Mouse (Mus musculus): ENCODE results near the gene Slc25a10. TPM values are rescaled to one million over a fixed set of nuclear protein-coding genes. Genes with fewer than 3 reads are reported as not detected.
A peak's percentile ranks its signal among the peaks of the same experiment; 100 is the strongest.
"Not testable (repeated sequence)": the region's sequence is repeated elsewhere in the genome, so short reads cannot be mapped to it uniquely, and the experiment has no call there.

The Slc25a10 gene
- total RNA-seq, 1 experiment from 2014 or later: 6.6 TPM

DNA sequence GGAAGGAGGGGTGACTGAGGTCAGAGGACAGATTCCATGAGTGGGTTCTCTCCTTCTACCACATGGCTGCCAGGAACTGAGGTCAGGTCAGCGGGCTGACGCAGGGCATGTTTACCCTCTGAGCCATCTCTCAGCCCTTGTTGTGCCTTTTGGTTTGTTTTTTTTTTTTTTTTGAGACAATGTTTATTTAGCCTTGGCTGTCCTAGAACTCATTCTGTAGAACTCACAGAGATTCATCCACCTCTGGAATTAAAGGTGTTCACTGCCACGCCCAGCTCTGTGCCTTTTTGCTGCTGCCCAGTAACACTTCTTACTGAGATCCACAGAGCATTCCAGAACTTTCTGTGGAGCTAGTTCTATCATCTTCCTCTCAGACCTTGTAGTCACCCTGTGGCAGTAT lies 14.0 kb downstream of the Slc25a10 start:
- ATAC-seq (replicated peaks; ENCODE audit: insufficient number of reproducible peaks, low FRiP score, low TSS enrichment, poor library complexity, severe bottlenecking): no peak

DNA sequence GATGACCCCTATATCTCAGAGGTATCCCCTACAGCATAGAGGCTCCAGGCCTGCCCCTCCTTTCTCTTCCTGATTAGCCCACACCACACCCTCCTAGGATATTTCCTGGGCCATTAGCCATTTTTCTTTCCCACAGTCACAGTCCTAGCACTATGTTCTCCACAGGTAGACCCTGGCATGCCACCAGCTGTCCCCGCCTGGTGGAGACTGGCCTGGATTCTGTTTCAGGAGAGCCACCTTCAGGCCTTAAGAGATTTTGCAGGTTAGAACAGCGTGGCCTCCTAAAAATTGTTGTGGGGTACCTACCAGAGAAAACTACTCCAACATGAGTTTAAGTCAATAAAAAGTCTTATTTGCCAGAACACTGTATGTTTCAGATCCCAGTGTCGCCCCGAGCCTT lies 15.3 kb downstream of the Slc25a10 start:
- no peak for ATAC-seq (replicated peaks; ENCODE audit: insufficient number of reproducible peaks, low FRiP score, low TSS enrichment, poor library complexity, severe bottlenecking)

DNA sequence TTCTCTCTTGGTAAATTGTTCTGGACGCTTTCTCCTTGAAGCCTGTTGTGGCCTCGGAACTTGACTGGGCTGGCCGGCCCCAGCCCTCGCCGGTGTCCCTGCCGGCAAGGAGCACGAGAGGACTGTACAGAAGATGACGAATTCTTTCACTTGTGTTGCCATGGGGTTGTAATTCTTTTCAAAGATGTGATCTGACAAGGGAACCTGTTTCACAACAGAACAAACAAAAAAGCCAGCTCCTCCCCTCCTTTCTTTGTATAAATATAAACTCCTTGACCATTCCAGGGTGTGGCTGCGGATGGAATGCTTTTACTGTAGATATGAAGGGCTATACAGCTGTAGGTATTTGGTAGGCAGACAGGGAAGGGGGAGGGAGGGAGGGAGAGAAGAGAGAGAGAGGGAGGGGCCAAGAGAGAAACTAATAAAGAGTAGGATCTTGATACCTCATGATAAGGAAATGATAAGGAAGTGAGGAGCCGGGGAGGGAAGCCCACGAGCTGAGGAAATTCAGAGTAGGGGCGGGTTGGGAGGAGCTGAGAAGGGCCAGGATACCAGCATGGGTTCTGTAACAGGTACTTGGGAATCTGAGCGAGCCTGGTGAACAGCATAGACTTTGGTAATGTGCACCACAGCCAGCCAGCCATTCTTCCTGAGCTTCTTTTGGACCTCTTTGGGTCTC lies 16.1 kb downstream of the Slc25a10 start:
- no peak for ATAC-seq (replicated peaks; ENCODE audit: insufficient number of reproducible peaks, low FRiP score, low TSS enrichment, poor library complexity, severe bottlenecking)

GRCm38 (mm10) chr11:120508290-120508870 lies 16.7 kb downstream of the Slc25a10 start:
- no peak for ATAC-seq (replicated peaks; ENCODE audit: insufficient number of reproducible peaks, low FRiP score, low TSS enrichment, poor library complexity, severe bottlenecking)

DNA sequence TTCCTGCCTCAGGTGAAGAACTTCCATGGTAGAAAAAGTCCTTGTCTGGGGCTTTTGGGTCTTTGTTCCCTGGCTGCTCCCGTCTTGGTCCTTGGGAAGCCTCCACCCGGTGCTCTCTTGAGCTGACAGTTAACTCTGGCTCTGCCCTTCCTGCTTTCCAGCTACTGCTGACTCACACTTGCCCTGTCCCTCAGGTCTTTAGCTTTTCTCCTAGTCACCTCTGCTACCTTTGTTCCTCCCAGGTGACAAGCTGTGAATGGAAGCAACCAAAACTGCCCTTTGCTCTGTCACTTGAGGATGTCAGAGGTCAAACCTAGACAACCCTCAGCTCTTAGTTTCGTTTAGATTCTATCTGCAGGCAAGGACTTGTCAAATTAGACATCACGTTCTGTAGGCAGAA lies 18.3 kb downstream of the Slc25a10 start:
- ATAC-seq (replicated peaks; ENCODE audit: insufficient number of reproducible peaks, low FRiP score, low TSS enrichment, poor library complexity, severe bottlenecking): no peak

- ATAC-seq (replicated peaks; ENCODE audit: insufficient number of reproducible peaks, low FRiP score, low TSS enrichment, poor library complexity, severe bottlenecking): peak; percentile 28; the same call in 1 of the 2 replicates
Observed at GRCm38 (mm10) chr11:120510375-120511030, 18.9 kb downstream of the Slc25a10 start.

DNA sequence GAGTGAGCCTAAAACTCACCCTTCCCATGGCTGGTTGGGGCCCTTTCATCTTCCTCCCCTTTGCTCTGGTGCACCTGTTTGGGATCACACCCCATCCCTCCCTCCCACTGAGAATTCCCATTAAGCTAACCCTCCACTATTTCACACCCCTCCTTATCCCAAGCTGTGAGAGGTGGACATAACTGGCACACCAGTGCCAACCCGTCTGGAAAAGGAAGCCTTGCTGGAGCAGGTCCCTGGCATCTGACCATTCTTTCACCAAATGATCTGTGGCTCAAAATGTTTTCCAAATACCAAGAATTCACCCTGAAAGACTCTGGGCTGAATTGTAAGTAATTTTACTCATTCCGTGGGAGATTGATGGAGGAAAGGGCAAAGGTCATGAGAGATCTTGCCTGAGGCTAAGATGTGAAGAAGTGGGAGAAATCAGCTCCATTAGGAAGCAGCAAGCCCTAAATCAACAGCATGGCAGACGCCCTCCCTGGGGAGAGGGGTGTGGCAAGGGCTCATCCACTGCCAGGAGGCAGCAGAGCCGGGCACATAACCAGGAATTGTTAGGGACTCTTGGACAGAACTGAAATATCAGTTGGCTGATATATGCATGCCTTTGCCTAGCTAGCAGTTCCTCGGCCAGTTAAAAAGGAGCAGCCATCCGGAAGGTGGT lies 21.3 kb downstream of the Slc25a10 start:
- no peak for ATAC-seq (replicated peaks; ENCODE audit: insufficient number of reproducible peaks, low FRiP score, low TSS enrichment, poor library complexity, severe bottlenecking)

- not testable (repeated sequence) for ATAC-seq (replicated peaks; ENCODE audit: insufficient number of reproducible peaks, low FRiP score, low TSS enrichment, poor library complexity, severe bottlenecking)
Observed at GRCm38 (mm10) chr11:120514262-120514661, 22.6 kb downstream of the Slc25a10 start.

DNA sequence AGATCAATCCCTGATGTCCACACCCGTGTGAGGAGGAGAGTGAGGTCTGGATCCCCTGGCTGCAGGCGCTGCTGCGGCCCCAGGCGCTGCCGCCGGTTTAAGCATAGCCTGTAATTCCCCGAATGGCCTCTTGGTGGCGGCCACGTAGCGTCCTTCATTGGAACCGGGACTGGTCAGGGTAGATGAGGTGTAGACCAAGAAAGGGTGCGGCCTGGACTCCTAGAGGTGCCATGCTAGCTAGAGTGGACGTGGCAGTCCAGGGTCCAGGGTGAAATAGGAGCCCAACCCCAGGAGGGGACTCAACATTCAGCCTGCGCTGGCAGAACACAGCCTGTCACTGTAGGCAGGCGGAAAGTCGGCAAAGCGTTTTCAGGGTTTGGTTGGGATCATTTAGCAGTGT lies 24.0 kb downstream of the Slc25a10 start:
- peak; percentile 77 for ATAC-seq (replicated peaks; ENCODE audit: insufficient number of reproducible peaks, low FRiP score, low TSS enrichment, poor library complexity, severe bottlenecking)

DNA sequence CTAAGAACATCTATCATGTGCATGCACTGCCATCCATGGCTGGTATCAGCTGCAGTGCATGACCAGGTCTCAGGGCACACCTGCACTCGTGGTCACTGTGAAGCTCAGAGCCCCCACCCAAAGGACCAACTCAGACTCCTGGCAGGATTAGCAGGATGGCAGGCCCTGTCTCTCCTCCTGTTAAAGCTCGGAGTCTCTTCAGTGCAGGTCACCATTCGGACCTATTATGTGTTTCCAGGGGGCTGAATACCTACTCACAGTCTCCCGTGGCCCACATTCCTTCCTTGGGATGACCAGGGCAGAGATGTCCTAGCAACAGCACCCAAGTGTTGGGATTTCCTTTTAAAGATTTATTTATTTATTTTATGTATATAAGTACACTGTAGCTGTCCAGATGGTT lies 25.5 kb downstream of the Slc25a10 start:
- ATAC-seq (replicated peaks; ENCODE audit: insufficient number of reproducible peaks, low FRiP score, low TSS enrichment, poor library complexity, severe bottlenecking): no peak

DNA sequence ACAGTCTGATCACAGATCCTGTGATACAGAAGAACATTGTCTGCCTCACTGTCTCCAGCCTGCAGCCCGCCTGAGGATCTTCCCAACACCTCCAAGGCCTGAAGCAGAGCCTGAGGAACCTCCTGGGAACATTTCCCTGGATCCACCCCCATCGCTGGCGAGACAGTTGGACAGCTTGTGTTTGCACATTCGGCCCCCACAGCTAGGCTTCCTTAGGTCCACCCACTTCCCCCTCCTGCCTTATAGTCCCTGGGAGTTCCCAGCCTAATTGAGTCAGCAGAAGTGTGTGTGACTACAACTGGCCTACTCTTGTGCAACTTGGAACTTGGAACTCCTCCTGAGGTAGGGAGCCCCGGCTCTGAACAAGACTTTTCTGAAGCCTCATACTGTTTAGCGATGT lies 26.4 kb downstream of the Slc25a10 start:
- peak; percentile 73 for ATAC-seq (replicated peaks; ENCODE audit: insufficient number of reproducible peaks, low FRiP score, low TSS enrichment, poor library complexity, severe bottlenecking)

DNA sequence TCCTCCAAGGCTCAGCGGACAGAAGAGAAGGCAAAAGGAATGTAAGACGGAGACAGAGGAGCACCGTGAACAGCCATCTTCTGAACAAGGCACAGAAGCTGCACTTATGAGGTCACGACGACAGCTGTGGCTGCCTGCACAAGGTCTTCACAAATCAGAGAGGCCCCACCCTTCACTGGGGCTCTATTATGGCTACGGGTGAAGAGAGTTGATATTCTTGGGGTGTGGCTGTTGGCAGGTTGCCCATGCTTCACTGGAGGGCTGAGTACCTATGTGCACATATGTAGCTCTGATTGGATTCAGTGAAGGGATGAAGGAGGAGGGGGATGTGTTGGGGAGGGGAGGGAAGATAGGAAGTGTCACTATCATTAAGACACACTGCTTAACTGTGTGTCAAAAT lies 26.9 kb downstream of the Slc25a10 start:
- no peak for ATAC-seq (replicated peaks; ENCODE audit: insufficient number of reproducible peaks, low FRiP score, low TSS enrichment, poor library complexity, severe bottlenecking)

DNA sequence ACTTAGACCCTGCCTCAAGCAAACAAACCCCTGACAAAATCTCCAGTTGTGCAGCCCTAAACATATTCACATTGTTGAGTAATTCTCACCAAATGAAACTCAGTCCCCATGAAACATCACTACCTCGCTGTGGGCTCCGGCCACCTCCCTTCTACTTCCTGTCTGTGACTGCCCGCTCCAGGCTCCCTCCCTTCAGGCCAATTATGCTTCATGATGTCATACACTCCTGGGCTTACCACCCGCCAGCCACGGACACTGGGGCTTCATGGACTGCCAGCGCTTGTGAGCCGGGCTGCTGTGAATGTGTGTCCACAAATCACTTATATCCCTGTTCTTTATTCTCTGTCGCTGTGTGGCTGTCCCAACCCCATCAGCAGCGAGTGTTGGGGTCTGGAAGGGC lies 28.1 kb downstream of the Slc25a10 start:
- ATAC-seq (replicated peaks; ENCODE audit: insufficient number of reproducible peaks, low FRiP score, low TSS enrichment, poor library complexity, severe bottlenecking): peak; percentile 93

DNA sequence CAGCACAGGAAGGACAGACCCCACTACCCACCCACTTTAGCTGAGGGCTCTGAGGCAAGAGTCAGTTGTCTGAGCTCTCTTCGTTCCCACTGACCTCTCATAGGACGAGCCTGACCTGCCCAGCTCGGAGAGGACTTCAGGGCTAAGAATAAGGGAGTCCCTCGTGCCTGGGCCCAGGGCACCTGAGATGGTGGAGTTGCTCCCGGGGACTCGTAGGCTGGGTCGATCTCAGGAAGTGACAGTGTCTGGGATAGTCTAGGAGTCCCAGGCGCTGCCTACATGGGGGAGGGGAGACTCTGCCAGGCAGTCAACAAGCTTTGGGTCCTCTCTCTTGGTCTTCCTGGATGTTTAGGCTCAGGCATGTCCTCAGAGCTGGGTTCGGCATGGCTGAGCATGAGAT lies 28.9 kb downstream of the Slc25a10 start:
- ATAC-seq (replicated peaks; ENCODE audit: insufficient number of reproducible peaks, low FRiP score, low TSS enrichment, poor library complexity, severe bottlenecking): no peak

GRCm38 (mm10) chr11:120520967-120521540 lies 29.4 kb downstream of the Slc25a10 start:
- ATAC-seq (replicated peaks; ENCODE audit: insufficient number of reproducible peaks, low FRiP score, low TSS enrichment, poor library complexity, severe bottlenecking): no peak

GRCm38 (mm10) chr11:120522581-120522980 lies 30.9 kb downstream of the Slc25a10 start:
- no peak for ATAC-seq (replicated peaks; ENCODE audit: insufficient number of reproducible peaks, low FRiP score, low TSS enrichment, poor library complexity, severe bottlenecking)

DNA sequence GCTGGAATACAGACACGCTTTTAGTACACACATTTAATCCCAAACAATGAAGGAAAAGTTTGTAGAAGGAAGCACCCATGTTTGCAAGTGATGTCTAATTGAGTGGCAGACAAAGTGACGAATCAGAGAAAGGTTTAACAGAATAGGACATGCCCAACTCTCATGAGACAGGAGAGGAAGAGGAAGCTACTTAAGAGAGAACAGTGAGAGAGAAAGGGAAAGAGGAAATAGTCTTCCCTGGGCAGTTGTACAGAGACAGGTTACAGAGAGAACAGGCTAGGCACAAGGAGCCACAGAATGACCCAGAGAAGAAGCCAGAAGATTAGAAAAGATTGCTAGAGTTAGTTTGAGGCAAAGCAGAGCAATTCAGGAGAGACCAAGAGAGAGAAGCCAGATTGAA lies 34.3 kb downstream of the Slc25a10 start:
- ATAC-seq (replicated peaks; ENCODE audit: insufficient number of reproducible peaks, low FRiP score, low TSS enrichment, poor library complexity, severe bottlenecking): peak; percentile 94

GRCm38 (mm10) chr11:120527690-120528354 lies 36.2 kb downstream of the Slc25a10 start:
- ATAC-seq (replicated peaks; ENCODE audit: insufficient number of reproducible peaks, low FRiP score, low TSS enrichment, poor library complexity, severe bottlenecking): no peak

DNA sequence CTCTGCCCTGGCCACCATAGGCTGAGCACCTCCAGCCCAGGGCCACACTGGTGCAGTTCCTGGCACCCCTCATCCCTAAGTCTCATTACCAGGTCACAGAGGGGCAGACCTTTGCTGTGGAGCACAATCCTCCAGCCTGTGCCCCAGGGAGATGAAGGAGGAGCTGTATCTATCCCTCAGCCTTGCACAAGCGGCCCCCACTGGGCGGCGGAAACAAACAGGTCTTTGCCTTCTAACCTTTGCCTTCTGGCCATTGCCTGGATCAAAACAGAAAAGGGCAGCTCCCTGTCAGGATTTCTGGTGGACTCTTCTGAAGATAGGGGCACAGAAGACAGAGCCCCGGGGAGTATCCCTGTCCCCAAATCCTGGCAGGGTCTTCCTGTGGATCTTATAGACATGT lies 37.3 kb downstream of the Slc25a10 start:
- ATAC-seq (replicated peaks; ENCODE audit: insufficient number of reproducible peaks, low FRiP score, low TSS enrichment, poor library complexity, severe bottlenecking): no peak
